Mouse (Mus musculus): ENCODE results near the gene Gm20388.

Gene Gm20388

GRCm38 (mm10) chr8:120042542-120043312 lies 132.1 kb downstream of the Gm20388 start:
- in situ Hi-C loops (cut with MboI, MseI): no loop called here

- in situ Hi-C loops (cut with MboI, MseI): no loop called here
These were observed 134.3 kb downstream of the Gm20388 start for GRCm38 (mm10) chr8:120044907-120045306.

- in situ Hi-C loops (cut with MboI, MseI): no loop called here
These were observed 134.8 kb downstream of the Gm20388 start for GRCm38 (mm10) chr8:120045471-120045870.

GRCm38 (mm10) chr8:120046258-120047020 lies 135.8 kb downstream of the Gm20388 start:
- in situ Hi-C loops (cut with MboI, MseI): no loop called here

GRCm38 (mm10) chr8:120049949-120050348 lies 139.3 kb downstream of the Gm20388 start:
- in situ Hi-C loops (cut with MboI, MseI): no loop called here

- in situ Hi-C loops (cut with MboI, MseI): no loop called here
These were observed 139.7 kb downstream of the Gm20388 start for GRCm38 (mm10) chr8:120050376-120050775.

GRCm38 (mm10) chr8:120051006-120051405 lies 140.4 kb downstream of the Gm20388 start:
- in situ Hi-C loops (cut with MboI, MseI): no loop called here

- in situ Hi-C loops (cut with MboI, MseI): no loop called here
These were observed 141.3 kb downstream of the Gm20388 start for GRCm38 (mm10) chr8:120051908-120052307.

GRCm38 (mm10) chr8:120052318-120052717 lies 141.7 kb downstream of the Gm20388 start:
- in situ Hi-C loops (cut with MboI, MseI): no loop called here

GRCm38 (mm10) chr8:120054833-120055232 lies 144.2 kb downstream of the Gm20388 start:
- in situ Hi-C loops (cut with MboI, MseI): no loop called here

GRCm38 (mm10) chr8:120057078-120057477 lies 146.4 kb downstream of the Gm20388 start:
- in situ Hi-C loops (cut with MboI, MseI): no loop called here

- in situ Hi-C loops (cut with MboI, MseI): loop anchor here (5.0 kb wide), 1 partner anchor 65 kb away; no protein-coding TSS in a partner anchor
These were observed 152.1 kb downstream of the Gm20388 start for GRCm38 (mm10) chr8:120062742-120063141.

GRCm38 (mm10) chr8:120063326-120063725 lies 152.7 kb downstream of the Gm20388 start:
- in situ Hi-C loops (cut with MboI, MseI): loop anchor here (5.0 kb wide), 1 partner anchor 66 kb away; no protein-coding TSS in a partner anchor

GRCm38 (mm10) chr8:120065611-120066010 lies 155.0 kb downstream of the Gm20388 start:
- in situ Hi-C loops (cut with MboI, MseI): no loop called here

GRCm38 (mm10) chr8:120066226-120066625 lies 155.6 kb downstream of the Gm20388 start:
- in situ Hi-C loops (cut with MboI, MseI): no loop called here

GRCm38 (mm10) chr8:120067936-120068668 lies 157.5 kb downstream of the Gm20388 start:
- in situ Hi-C loops (cut with MboI, MseI): no loop called here

- in situ Hi-C loops (cut with MboI, MseI): loop anchor here (10.0 kb wide), 1 partner anchor 127 kb away; no protein-coding TSS in a partner anchor
These were observed 161.0 kb downstream of the Gm20388 start for GRCm38 (mm10) chr8:120071684-120072083.

GRCm38 (mm10) chr8:120072259-120072658 lies 161.6 kb downstream of the Gm20388 start:
- in situ Hi-C loops (cut with MboI, MseI): loop anchor here (10.0 kb wide), 1 partner anchor 127 kb away; no protein-coding TSS in a partner anchor

GRCm38 (mm10) chr8:120072827-120073226 lies 162.2 kb downstream of the Gm20388 start:
- in situ Hi-C loops (cut with MboI, MseI): loop anchor here (10.0 kb wide), 1 partner anchor 128 kb away; no protein-coding TSS in a partner anchor

- in situ Hi-C loops (cut with MboI, MseI): loop anchor here (10.0 kb wide), 1 partner anchor 130 kb away; no protein-coding TSS in a partner anchor
These were observed 163.9 kb downstream of the Gm20388 start for GRCm38 (mm10) chr8:120074516-120074915.

GRCm38 (mm10) chr8:120075347-120075746 lies 164.7 kb downstream of the Gm20388 start:
- in situ Hi-C loops (cut with MboI, MseI): loop anchor here (10.0 kb wide), 1 partner anchor 131 kb away; no protein-coding TSS in a partner anchor

Measured in T-helper 1 cell (primary cell).